8 mouse cellular contexts compared by ENCODE assay signal in the genomic region with DNA sequence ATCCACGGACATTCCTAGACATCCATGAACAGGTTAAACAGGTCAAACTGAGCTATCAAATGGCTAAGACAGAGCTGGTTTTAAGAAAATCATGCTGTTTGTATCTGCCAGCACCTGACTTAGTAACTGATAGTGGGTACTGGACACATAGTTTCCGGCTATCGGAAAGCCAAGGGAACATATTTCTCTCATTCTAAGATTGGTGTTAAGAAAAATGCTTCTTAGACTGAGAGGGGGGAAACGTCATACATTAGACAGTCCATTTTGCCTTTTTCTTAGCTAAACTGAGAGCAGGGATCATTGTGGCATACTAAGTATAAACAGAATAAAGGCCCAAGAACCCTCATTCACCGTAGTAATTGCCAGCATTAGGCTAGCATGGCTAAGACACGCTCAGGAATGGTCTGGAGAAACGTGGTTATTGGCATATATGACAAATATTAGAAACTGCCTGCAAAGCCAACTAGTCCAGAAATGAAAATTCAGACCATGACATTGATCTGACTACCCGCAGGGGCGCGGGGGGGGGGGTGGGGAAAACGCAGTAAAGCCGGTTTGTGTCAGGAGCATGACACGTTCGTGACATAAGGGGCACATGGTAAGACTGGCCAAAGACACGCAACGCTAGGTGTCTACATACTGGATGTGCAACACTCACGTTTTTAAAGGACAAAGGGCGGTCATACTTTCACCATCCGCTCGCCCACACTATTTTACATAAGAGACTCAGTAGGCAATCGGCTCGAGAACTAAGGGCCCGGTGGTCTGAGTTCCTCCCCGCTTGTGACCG. TPM values are rescaled to one million over a fixed set of nuclear protein-coding genes. Genes with fewer than 3 reads are reported as not detected.
A peak's percentile ranks its signal among the peaks of the same experiment; 100 is the strongest.
DNase-seq lines count a peak whose midpoint lies in the region; ATAC-seq lines count a peak whose summit lies in the region.

No protein-coding gene starts in this region.

- peak overlapping the region; percentile 98 for H3K4me3 ChIP-seq in limb, embryonic 10.5 days
- peak overlapping the region; percentile 98 for H3K4me3 ChIP-seq in midbrain, embryonic 11.5 days (ENCODE audit: low read depth, low read length)

- H3K9me3 ChIP-seq in limb, embryonic 10.5 days (replicated peaks) = no peaks in the 10 kb centered on the region
- H3K9me3 ChIP-seq in midbrain, embryonic 11.5 days (ENCODE audit: control insufficient read depth, low read length) = no peaks in the 10 kb centered on the region

- DNase-seq in right cerebral cortex, adult 2 months (ENCODE audit: low spot score in 2 of 2) = peak; percentile 7 to 50
- DNase-seq in right cerebral cortex, postnatal 4 days = no peak
- peak; percentile 72 for DNase-seq in adrenal gland, postnatal 14 days
- peak; percentile 70 for DNase-seq in limb, embryonic 10.5 days (ENCODE audit: low spot score)
- DNase-seq in midbrain, embryonic 11.5 days (ENCODE audit: low spot score, missing footprints) = peak; percentile 96
- no peak for DNase-seq in layer of hippocampus, adult 8-10 months (ENCODE audit: low spot score in 2 of 2)
- no peak for DNase-seq in B cell, adult 2 months

- ATAC-seq in granulocyte monocyte progenitor cell, adult 5-6 weeks (replicated peaks; ENCODE audit: poor library complexity, severe bottlenecking) = peak; percentile 48
- peak; percentile 47 for ATAC-seq in midbrain, embryonic 11.5 days (ENCODE audit: low FRiP score)

- H3K27ac ChIP-seq in limb, embryonic 10.5 days = peak overlapping the region; percentile 100
- H3K27ac ChIP-seq in midbrain, embryonic 11.5 days (ENCODE audit: low read depth, low read length) = peak overlapping the region; percentile 99

- 8% methylated on average over 25 of the region's 25 CpGs for WGBS in limb, embryonic 10.5 days
- 8% methylated on average over 25 of the region's 25 CpGs for WGBS in midbrain, embryonic 11.5 days

- H3K4me2 ChIP-seq in midbrain, embryonic 11.5 days = peak overlapping the region; percentile 89

- H3K27me3 ChIP-seq in limb, embryonic 10.5 days (ENCODE audit: low read depth, poor library complexity, severe bottlenecking) = no peaks in the 10 kb centered on the region
- H3K27me3 ChIP-seq in midbrain, embryonic 11.5 days (ENCODE audit: control insufficient read depth, insufficient read depth, low read length) = no peaks in the 10 kb centered on the region

- peaks cover 32% of the 10 kb centered on the region for H3K36me3 ChIP-seq in limb, embryonic 10.5 days
- no peaks in the 10 kb centered on the region for H3K36me3 ChIP-seq in midbrain, embryonic 11.5 days (ENCODE audit: control insufficient read depth, insufficient read depth, low read length)

- H3K9ac ChIP-seq in midbrain, embryonic 11.5 days (ENCODE audit: low read length) = peak overlapping the region; percentile 100

- H3K4me1 ChIP-seq in limb, embryonic 10.5 days = peaks cover 30% of the 10 kb centered on the region
- H3K4me1 ChIP-seq in midbrain, embryonic 11.5 days (ENCODE audit: control insufficient read depth, insufficient read depth, low read length) = peaks cover 27% of the 10 kb centered on the region

RNA-seq across cellular contexts. Expression of a gene that starts 0.7 kb away (rescaled TPM):
- total RNA-seq in adrenal gland, postnatal 14 days (2021) = 38.6 and 45.2 TPM in 2 replicates
- total RNA-seq in granulocyte monocyte progenitor cell, adult 5-6 weeks (2014; fragmentation: Nextera tagmentation) = 17.9 and 19.5 TPM in 2 replicates
- 46.1 and 46.7 TPM in 2 replicates for total RNA-seq in granulocyte monocyte progenitor cell, adult 5-6 weeks (2017)
- 14.0 and 20.7 TPM in 2 replicates for polyA plus RNA-seq in limb, embryonic 10.5 days (2016; fragmentation: Nextera tagmentation; extraction: Ambion mirVana)
- 26.6 and 29.0 TPM in 2 replicates for polyA plus RNA-seq in midbrain, embryonic 11.5 days (2014; fragmentation: Nextera tagmentation; extraction: Ambion mirVana)
- total RNA-seq in layer of hippocampus, adult 8-10 months (2022) = 10 to 100 TPM; 51.8 to 78.7 (median 62.1) TPM

RNA-seq across cellular contexts. Expression of a gene that starts 0.8 kb away (rescaled TPM):
- 149 and 160 TPM in 2 replicates for total RNA-seq in adrenal gland, postnatal 14 days (2021)
- total RNA-seq in granulocyte monocyte progenitor cell, adult 5-6 weeks (2014; fragmentation: Nextera tagmentation) = 173 and 191 TPM in 2 replicates
- total RNA-seq in granulocyte monocyte progenitor cell, adult 5-6 weeks (2017) = 225 and 260 TPM in 2 replicates
- 412 and 467 TPM in 2 replicates for polyA plus RNA-seq in limb, embryonic 10.5 days (2016; fragmentation: Nextera tagmentation; extraction: Ambion mirVana)
- polyA plus RNA-seq in midbrain, embryonic 11.5 days (2014; fragmentation: Nextera tagmentation; extraction: Ambion mirVana) = 452 and 457 TPM in 2 replicates
- 100 to 1,000 TPM; 114 to 141 (median 131) TPM for total RNA-seq in layer of hippocampus, adult 8-10 months (2022)

RNA-seq across cellular contexts. Expression of a gene that starts 43.3 kb away (rescaled TPM):
- 0.96 and 2.8 TPM in 2 replicates for total RNA-seq in adrenal gland, postnatal 14 days (2021)
- total RNA-seq in granulocyte monocyte progenitor cell, adult 5-6 weeks (2014; fragmentation: Nextera tagmentation) = not detected in 2 replicates
- not detected in 2 replicates for total RNA-seq in granulocyte monocyte progenitor cell, adult 5-6 weeks (2017)
- 2.1 and 4.5 TPM in 2 replicates for polyA plus RNA-seq in limb, embryonic 10.5 days (2016; fragmentation: Nextera tagmentation; extraction: Ambion mirVana)
- polyA plus RNA-seq in midbrain, embryonic 11.5 days (2014; fragmentation: Nextera tagmentation; extraction: Ambion mirVana) = 1.5 and 2.1 TPM in 2 replicates
- total RNA-seq in layer of hippocampus, adult 8-10 months (2022) = 1 to 10 TPM in 3 of 4 experiments, under 1 TPM in 1; 0.68 to 1.9 (median 1.5) TPM

RNA-seq across cellular contexts. Expression of a gene that starts 56.8 kb away (rescaled TPM):
- 7.6 and 7.9 TPM in 2 replicates for total RNA-seq in adrenal gland, postnatal 14 days (2021)
- not detected in 2 replicates for total RNA-seq in granulocyte monocyte progenitor cell, adult 5-6 weeks (2014; fragmentation: Nextera tagmentation)
- not detected in 2 replicates for total RNA-seq in granulocyte monocyte progenitor cell, adult 5-6 weeks (2017)
- polyA plus RNA-seq in limb, embryonic 10.5 days (2016; fragmentation: Nextera tagmentation; extraction: Ambion mirVana) = 3.0 and 3.1 TPM in 2 replicates
- 2.6 and 4.2 TPM in 2 replicates for polyA plus RNA-seq in midbrain, embryonic 11.5 days (2014; fragmentation: Nextera tagmentation; extraction: Ambion mirVana)
- total RNA-seq in layer of hippocampus, adult 8-10 months (2022) = 1 to 10 TPM in 2 of 4 experiments, under 1 TPM in 2; 0.65 to 2.9 (median 1.3) TPM

Comparison
In these comparisons a context has a peak if more than half of its experiments do, and no peak if none do; other contexts are left out.
1. DNase-seq: peak in right cerebral cortex, adult 2 months (2 of 2), adrenal gland, postnatal 14 days (single experiment), limb, embryonic 10.5 days (single experiment) and midbrain, embryonic 11.5 days (single experiment); none in right cerebral cortex, postnatal 4 days (single experiment), layer of hippocampus, adult 8-10 months (0 of 2) and B cell, adult 2 months (0 of 2).